Mouse (Mus musculus) midbrain, embryonic 14.5 days (tissue): ENCODE measurements around the gene Rai1. TPM values are rescaled to one million over a fixed set of nuclear protein-coding genes. Genes with fewer than 3 reads are reported as not detected.
A peak's percentile ranks its signal among the peaks of the same experiment; 100 is the strongest.

Source experiments
- ATAC-seq: fragments of 200-750 bp; cut with Nextera tagmentation; 2 replicates; pipeline ENCODE4 v1.8.0; 2017; ENCODE audit warnings: moderate number of reproducible peaks, moderate library complexity; ENCODE audit not compliant: low FRiP score, low TSS enrichment
- DNase-seq: peaks from one replicate; pipeline ENCODE4 v3.0.0-alpha.2; 2015
- H3K27ac ChIP-seq: fragments of 300-500 bp; sonication (generic); replicated peaks from 2 replicates; pipeline ENCODE4 v1.5.1; 2014; ENCODE audit warnings: mild to moderate bottlenecking, low read depth, low read length, moderate library complexity
- H3K27me3 ChIP-seq: fragments of 300-500 bp; sonication (generic); 2 replicates; pipeline ENCODE4 v1.6.1; 2014; ENCODE audit warnings: low read length, control low read depth, mixed read lengths; ENCODE audit not compliant: control insufficient read depth, insufficient read depth
- H3K36me3 ChIP-seq: fragments of 300-500 bp; sonication (generic); 2 replicates; pipeline ENCODE4 v1.6.1; 2014; ENCODE audit warnings: low read length, control low read depth; ENCODE audit not compliant: control insufficient read depth, insufficient read depth
- H3K4me1 ChIP-seq: fragments of 300-500 bp; sonication (generic); 2 replicates; pipeline ENCODE4 v1.6.1; 2014; ENCODE audit warnings: mild to moderate bottlenecking, antibody characterized with exemption, low read length, control low read depth; ENCODE audit not compliant: control insufficient read depth, insufficient read depth
- H3K4me2 ChIP-seq: fragments of 300-500 bp; sonication (generic); 2 replicates; pipeline ENCODE4 v1.6.1; 2014; ENCODE audit warnings: mild to moderate bottlenecking, low read length, moderate library complexity
- H3K4me3 ChIP-seq: fragments of 300-500 bp; sonication (generic); replicated peaks from 2 replicates; pipeline ENCODE4 v1.5.1; 2014; ENCODE audit warnings: low read depth, low read length
- H3K9ac ChIP-seq: fragments of 300-500 bp; sonication (generic); replicated peaks from 2 replicates; pipeline ENCODE4 v1.6.1; 2014; ENCODE audit warnings: mild to moderate bottlenecking, low read length, moderate library complexity
- H3K9me3 ChIP-seq: fragments of 300-500 bp; sonication (generic); 2 replicates; pipeline ENCODE4 v1.6.1; 2016; ENCODE audit warnings: low read length, control low read depth, mixed read lengths; ENCODE audit not compliant: control insufficient read depth
- WGBS: fragments of 180-500 bp; shearing (Covaris S2); extraction: QIAGEN DNeasy Blood & Tissue Kit; methylation state at CpG from one replicate; pipeline ENCODE4 v1.1.7; 2014; 5-methylcytosine and 5-hydroxymethylcytosine counted together
- polyA plus RNA-seq: library from polyadenylated mRNA; unstranded; fragments of >200 nt; fragmentation: Nextera tagmentation; extraction: Ambion mirVana; gene quantifications from 2 replicates; pipeline ENCODE4 v1.2.1, GENCODE M21; 2014

Gene Rai1
- polyA plus RNA-seq, 1 experiment from 2014 or later = 37.7 TPM

GRCm38 (mm10) chr11:60130516-60130915 is 25.7 kb downstream of the Rai1 start:
- Histone ChIP-seq H3K4me2 (no peak overlapping the region), H3K4me1 (peaks cover 11% of the 10 kb centered on the region), H3K27ac (no peak overlapping the region; the same call in 1 of the 2 replicates), H3K4me3 (no peak overlapping the region), H3K9me3 (no peaks in the 10 kb centered on the region), H3K9ac (no peak overlapping the region), H3K27me3 (no peaks in the 10 kb centered on the region), H3K36me3 (no peaks in the 10 kb centered on the region)
- WGBS = 84% methylated on average over 6 of the region's 6 CpGs
- no peak for DNase-seq
- ATAC-seq = no peak

GRCm38 (mm10) chr11:60132061-60132460 is 27.2 kb downstream of the Rai1 start:
- Histone ChIP-seq H3K4me2 (no peak overlapping the region), H3K9ac (no peak overlapping the region), H3K9me3 (no peaks in the 10 kb centered on the region), H3K27me3 (no peaks in the 10 kb centered on the region), H3K27ac (no peak overlapping the region), H3K36me3 (no peaks in the 10 kb centered on the region), H3K4me1 (peaks cover 3% of the 10 kb centered on the region), H3K4me3 (no peak overlapping the region)
- WGBS = 89% methylated on average over 1 of the region's 1 CpGs
- ATAC-seq (no peak), DNase-seq (no peak)

GRCm38 (mm10) chr11:60136491-60136890 is 31.7 kb downstream of the Rai1 start:
- DNase-seq (no peak), ATAC-seq (no peak)
- no peak overlapping the region for H3K9ac ChIP-seq
- no peak overlapping the region for H3K27ac ChIP-seq
- H3K36me3 ChIP-seq = no peaks in the 10 kb centered on the region
- H3K4me3 ChIP-seq = no peak overlapping the region
- 92% methylated on average over 1 of the region's 1 CpGs for WGBS
- no peak overlapping the region for H3K4me2 ChIP-seq
- peaks cover 14% of the 10 kb centered on the region for H3K4me1 ChIP-seq
- H3K27me3 ChIP-seq = no peaks in the 10 kb centered on the region
- H3K9me3 ChIP-seq = no peaks in the 10 kb centered on the region

GRCm38 (mm10) chr11:60137170-60137569 is 32.4 kb downstream of the Rai1 start:
- no peak overlapping the region for H3K9ac ChIP-seq
- no peaks in the 10 kb centered on the region for H3K9me3 ChIP-seq
- no peak overlapping the region for H3K27ac ChIP-seq
- no peak overlapping the region for H3K4me3 ChIP-seq
- DNase-seq (no peak), ATAC-seq (no peak)
- H3K36me3 ChIP-seq = no peaks in the 10 kb centered on the region
- no peaks in the 10 kb centered on the region for H3K27me3 ChIP-seq
- H3K4me1 ChIP-seq = peaks cover 21% of the 10 kb centered on the region
- H3K4me2 ChIP-seq = no peak overlapping the region

GRCm38 (mm10) chr11:60139141-60139733 is 34.4 kb downstream of the Rai1 start:
- Histone ChIP-seq H3K27me3 (no peaks in the 10 kb centered on the region), H3K9me3 (no peaks in the 10 kb centered on the region), H3K4me3 (peak overlapping the region; percentile 67), H3K27ac (peak overlapping the region; percentile 96), H3K4me1 (peaks cover 41% of the 10 kb centered on the region), H3K36me3 (peaks cover 7% of the 10 kb centered on the region), H3K4me2 (peak overlapping the region; percentile 82), H3K9ac (peak overlapping the region; percentile 84)
- DNase-seq (no peak), ATAC-seq (peak; percentile 51)
- WGBS = 1% methylated on average over 24 of the region's 24 CpGs

- Histone ChIP-seq H3K36me3 (peaks cover 13% of the 10 kb centered on the region), H3K27me3 (no peaks in the 10 kb centered on the region), H3K4me1 (peaks cover 47% of the 10 kb centered on the region), H3K4me3 (peak overlapping the region; percentile 67), H3K9me3 (no peaks in the 10 kb centered on the region), H3K9ac (peak overlapping the region; percentile 84), H3K27ac (peak overlapping the region; percentile 96), H3K4me2 (peak overlapping the region; percentile 82)
- WGBS = under 1% methylated on average over 63 of the region's 66 CpGs
- peak; percentile 91 for DNase-seq
- peak; percentile 83 for ATAC-seq
Observed at GRCm38 (mm10) chr11:60139734-60140371, 35.0 kb downstream of the Rai1 start.

GRCm38 (mm10) chr11:60140586-60141284 is 35.9 kb downstream of the Rai1 start:
- H3K27me3 ChIP-seq = no peaks in the 10 kb centered on the region
- H3K9me3 ChIP-seq = no peaks in the 10 kb centered on the region
- DNase-seq (peak; percentile 47), ATAC-seq (no peak)
- H3K36me3 ChIP-seq = peaks cover 20% of the 10 kb centered on the region
- peaks cover 52% of the 10 kb centered on the region for H3K4me1 ChIP-seq
- H3K27ac ChIP-seq = peak overlapping the region; percentile 96
- H3K9ac ChIP-seq = peak overlapping the region; percentile 84
- H3K4me3 ChIP-seq = peak overlapping the region; percentile 67
- peak overlapping the region; percentile 82 for H3K4me2 ChIP-seq
- WGBS = under 1% methylated on average over 28 of the region's 32 CpGs

GRCm38 (mm10) chr11:60141285-60141608 is 36.4 kb downstream of the Rai1 start:
- H3K9me3 ChIP-seq = no peaks in the 10 kb centered on the region
- DNase-seq = peak; percentile 46
- peak; percentile 40; the same call in 1 of the 2 replicates for ATAC-seq
- peak overlapping the region; percentile 82 for H3K4me2 ChIP-seq
- H3K27me3 ChIP-seq = no peaks in the 10 kb centered on the region
- H3K9ac ChIP-seq = peak overlapping the region; percentile 84
- H3K27ac ChIP-seq = peak overlapping the region; percentile 96
- H3K4me1 ChIP-seq = peaks cover 52% of the 10 kb centered on the region
- peaks cover 24% of the 10 kb centered on the region for H3K36me3 ChIP-seq
- 3% methylated on average over 7 of the region's 7 CpGs for WGBS
- H3K4me3 ChIP-seq = peak overlapping the region; percentile 67
